Mouse (Mus musculus): ENCODE measurements around the gene Chrdl2.

GRCm38 (mm10) chr7:100073959-100074358 is 68.0 kb downstream of the Chrdl2 start:
- no peak for TF ChIP-seq GATA1 (IDR thresholded peaks at IDR 0.05; ENCODE audit: borderline replicate concordance, low read length)
- no peak for TF ChIP-seq FLI1 (IDR thresholded peaks at IDR 0.05; ENCODE audit: low read length)

Data from megakaryocyte, embryonic 14.5 days (primary cell).